Mouse (Mus musculus) left cerebral cortex, postnatal 14 days (tissue): ENCODE measurements at regions not wholly inside any gene's neighbourhood (a gene's known extent, or its start where the extent isn't known, plus 50 kb on each side); places are given as distances from the start of the nearest gene placed in this dataset.
"Not testable (repeated sequence)": the region's sequence is repeated elsewhere in the genome, so short reads cannot be mapped to it uniquely, and the experiment has no call there.

Source experiments
- DNase-seq, 2 experiments: peaks; one replicate each; pipeline ENCODE4 v3.0.0; 2021 to 2022; ENCODE audit warnings: low spot score in 2 of 2, mixed read lengths in 1 of 2
- intact Hi-C: fragments of 180-260 bp; cut with DNase I; formaldehyde crosslinking; loops from one replicate; pipeline ENCODE4 v1.15.1; 2025

DNA sequence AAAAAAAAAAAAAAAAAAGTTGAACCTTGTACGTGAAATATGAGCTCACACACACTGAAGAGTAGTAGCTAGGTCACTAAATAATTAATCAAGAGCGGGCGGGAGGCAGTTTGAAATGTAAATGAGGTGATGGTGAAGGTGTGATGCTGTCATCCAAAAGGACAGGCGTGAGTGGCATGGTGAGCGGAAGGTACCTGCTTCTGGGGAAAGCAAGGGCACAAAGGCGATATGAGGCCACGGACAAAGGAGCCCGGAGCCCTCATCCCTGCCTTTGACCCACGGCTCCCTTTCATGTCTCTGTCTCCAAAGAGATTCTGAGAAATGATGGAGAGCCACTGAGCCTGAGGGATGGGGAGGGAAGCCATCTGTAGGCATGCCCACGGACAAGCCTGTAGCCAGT is 107.1 kb upstream of the Pou3f3 start:
- intact Hi-C loops = no loop called here
- DNase-seq = no peak

GRCm38 (mm10) chr1:42589442-42589841 is 106.1 kb upstream of the Pou3f3 start:
- intact Hi-C loops = no loop called here
- no peak for DNase-seq

DNA sequence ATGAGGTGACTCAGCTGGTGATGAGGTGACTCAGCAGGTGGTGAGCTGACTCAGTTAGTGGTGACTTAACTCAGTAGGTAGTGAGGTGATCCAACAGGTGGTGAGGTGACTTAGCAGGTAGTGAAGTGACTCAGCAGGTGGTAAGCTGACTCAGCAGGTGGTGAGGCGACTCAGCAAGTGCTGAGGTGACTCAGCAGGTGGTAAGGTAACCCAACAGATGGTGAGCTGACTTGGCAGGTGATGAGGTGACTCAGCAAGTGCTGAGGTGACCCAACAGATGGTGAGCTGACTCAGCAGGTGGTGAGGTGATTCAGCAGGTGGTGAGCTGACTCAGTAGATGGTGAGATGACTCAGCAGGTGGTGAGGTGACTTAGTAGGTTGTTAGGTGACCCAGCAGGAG is 103.7 kb upstream of the Pou3f3 start:
- no peak for DNase-seq
- intact Hi-C loops = no loop called here

DNA sequence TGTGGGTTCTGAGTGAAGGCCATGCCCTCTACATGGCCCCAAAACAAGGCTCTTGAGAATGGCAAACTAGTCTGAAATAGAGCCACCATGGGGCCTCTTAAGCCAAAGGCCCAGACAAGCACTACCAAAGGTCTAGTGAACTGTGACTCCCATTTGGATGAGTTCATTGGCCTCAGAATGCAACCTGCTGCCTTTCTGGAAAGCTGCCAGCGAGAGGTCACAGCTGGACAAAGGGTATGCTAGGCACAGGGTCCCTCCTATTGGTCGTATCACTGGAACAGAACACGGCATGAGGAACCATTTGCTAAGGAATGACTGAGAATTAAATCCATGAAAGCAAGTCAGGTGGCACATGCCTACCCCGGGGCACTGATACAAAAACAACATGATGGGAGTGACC is 98.5 kb upstream of the Pou3f3 start:
- intact Hi-C loops = no loop called here
- DNase-seq = no peak

GRCm38 (mm10) chr1:42599238-42599637 is 96.3 kb upstream of the Pou3f3 start:
- DNase-seq = peak in 1 of 2 experiments; percentile 5
- intact Hi-C loops = no loop called here

DNA sequence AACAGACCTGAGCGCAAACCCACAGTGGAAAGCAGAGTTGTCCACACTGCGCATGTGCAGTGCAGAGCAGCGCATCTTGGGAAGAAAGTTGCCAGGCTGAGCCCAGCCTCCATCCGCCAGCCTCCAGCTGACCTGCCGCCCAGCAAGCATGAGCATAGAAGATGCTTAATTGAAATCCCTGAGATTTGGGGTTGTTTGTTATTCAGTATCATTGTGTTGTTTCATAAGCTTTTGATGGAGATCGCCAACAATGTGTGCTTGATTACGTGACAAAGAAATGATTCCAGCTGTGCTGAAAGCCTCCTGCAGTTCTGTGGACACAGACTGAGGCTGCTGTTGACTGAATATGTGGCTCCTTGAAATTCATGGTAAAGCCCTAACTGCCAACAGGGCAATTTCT is 89.3 kb upstream of the Pou3f3 start:
- intact Hi-C loops = no loop called here
- DNase-seq = no peak

DNA sequence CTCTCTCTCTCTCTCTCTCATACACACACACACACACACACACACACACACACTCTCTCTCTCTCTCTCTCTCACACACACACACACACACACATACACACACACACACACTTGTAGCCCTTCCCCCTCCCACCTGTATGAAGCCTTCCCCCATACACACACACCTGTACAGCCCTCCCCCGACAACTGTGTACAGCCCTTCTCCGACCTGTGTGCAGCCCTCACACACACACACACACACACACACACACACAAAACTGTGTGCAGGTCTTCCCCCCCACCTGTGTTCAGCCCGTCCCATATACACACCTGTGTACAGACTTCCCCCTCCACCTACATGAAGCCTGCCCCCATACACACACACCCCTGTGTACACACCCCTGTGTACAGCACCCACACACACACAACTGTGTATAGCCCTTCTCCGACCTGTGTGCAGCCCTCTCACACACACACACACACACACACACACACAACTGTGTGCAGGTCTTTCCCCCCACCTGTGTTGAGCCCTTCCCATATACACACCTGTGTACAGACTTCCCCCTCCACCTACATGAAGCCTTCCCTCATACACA is 88.0 kb upstream of the Pou3f3 start:
- intact Hi-C loops, DNase-seq: not testable (repeated sequence)

DNA sequence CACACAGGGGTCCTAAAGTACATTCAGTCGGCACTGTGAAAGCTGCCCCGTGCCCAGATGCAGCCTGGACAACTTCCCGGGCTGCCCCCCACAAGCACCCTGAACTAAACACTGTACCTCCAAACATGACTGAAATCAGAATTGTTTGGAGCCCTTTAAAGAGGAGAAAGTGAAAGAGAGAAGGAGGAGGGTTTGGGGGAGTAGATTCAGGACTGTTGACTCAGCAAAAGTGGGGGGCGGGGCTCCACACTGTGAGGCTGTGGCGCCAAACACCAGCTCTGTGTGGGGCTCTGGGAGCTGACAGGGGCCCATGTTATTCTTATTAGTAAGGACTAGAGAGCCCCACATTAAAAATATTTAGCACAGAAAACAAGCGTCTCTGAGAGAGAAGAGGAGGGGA is 71.8 kb upstream of the Pou3f3 start:
- DNase-seq = no peak
- intact Hi-C loops = no loop called here

GRCm38 (mm10) chr1:42628800-42629199 is 66.8 kb upstream of the Pou3f3 start:
- DNase-seq = no peak
- intact Hi-C loops = no loop called here

DNA sequence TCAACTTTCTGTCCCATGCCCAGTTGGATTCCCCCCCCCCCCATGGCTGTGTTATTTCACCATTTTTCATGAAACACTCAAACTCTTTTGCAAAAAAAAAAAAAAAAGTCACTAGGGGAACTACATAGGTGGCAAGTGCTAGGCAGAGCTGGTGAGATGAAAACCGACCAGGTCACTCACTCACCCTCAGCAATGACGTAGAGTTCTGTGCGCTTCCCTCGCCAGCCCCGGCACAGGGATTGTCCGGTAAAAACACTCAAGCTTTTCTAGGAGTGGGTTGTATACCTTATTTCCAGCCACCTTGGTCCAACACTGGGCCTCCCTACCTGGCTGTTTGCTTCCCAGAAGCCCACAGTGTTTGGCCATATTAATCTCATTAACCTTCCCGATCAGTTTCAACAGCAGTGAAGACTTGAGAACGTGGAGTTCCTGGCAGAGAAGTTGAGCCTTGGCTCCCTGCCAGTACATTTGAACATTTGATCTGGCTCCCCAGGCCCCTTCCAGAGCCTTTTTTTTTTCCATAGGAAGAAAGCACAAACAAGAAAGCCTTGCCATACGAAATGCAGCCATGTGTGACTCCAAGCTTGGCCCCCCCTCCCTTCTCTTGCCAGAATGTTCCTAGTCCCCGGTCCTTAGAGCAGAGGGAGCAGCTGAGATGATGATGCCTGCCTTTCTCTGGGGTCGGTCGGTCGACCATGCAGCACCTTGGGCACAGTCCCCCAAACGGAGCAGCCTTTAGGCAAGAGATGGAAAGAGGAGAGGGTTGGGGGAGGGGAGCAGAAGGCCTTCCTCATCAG is 65.9 kb upstream of the Pou3f3 start:
- DNase-seq = peak in 1 of 2 experiments; percentile 41
- intact Hi-C loops = no loop called here

DNA sequence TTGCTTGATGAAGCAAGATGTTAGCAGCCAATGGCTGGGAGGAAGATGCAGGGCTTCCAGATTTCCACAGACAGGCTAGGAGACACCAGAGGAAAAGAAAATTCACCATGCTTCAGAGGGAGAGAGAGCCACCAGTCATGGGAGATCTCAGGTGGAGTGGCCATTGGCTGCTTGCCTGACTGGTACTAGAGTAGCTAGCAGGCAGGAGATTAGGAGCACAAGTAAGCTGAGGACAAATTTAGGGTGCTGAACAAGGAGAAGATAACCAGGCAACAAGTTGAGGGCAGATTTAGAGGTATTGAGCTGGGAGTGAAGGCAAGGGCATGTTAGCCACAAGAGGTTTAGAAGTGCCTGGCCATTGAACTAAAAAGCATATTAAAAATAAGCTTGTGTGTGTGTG is 63.3 kb upstream of the Pou3f3 start:
- intact Hi-C loops = no loop called here

GRCm38 (mm10) chr1:42636558-42636957 is 59.0 kb upstream of the Pou3f3 start:
- no peak for DNase-seq
- intact Hi-C loops = no loop called here

More for the DNA sequence above, 63.3 kb upstream of the Pou3f3 start:
- DNase-seq = no peak
